Mouse (Mus musculus) embryonic facial prominence, embryonic 13.5 days (tissue): ENCODE measurements around the gene Fam222b. TPM values are rescaled to one million over a fixed set of nuclear protein-coding genes. Genes with fewer than 3 reads are reported as not detected.

Source experiments
- ATAC-seq: fragments of 200-750 bp; cut with Nextera tagmentation; 2 replicates; pipeline ENCODE4 v1.8.0; 2017; ENCODE audit warnings: low read depth; ENCODE audit not compliant: insufficient number of reproducible peaks, insufficient read depth, low FRiP score, low TSS enrichment
- H3K27ac ChIP-seq: fragments of 300-500 bp; sonication (generic); 2 replicates; pipeline ENCODE4 v1.5.1; 2015; ENCODE audit warnings: moderate library complexity, mild to moderate bottlenecking, inconsistent platforms
- H3K27me3 ChIP-seq: fragments of 300-500 bp; sonication (generic); 2 replicates; pipeline ENCODE4 v1.6.1; 2015; ENCODE audit warnings: mild to moderate bottlenecking, inconsistent platforms
- H3K36me3 ChIP-seq: fragments of 300-500 bp; sonication (generic); 2 replicates; pipeline ENCODE4 v1.6.1; 2015; ENCODE audit warnings: mild to moderate bottlenecking, inconsistent platforms
- H3K4me1 ChIP-seq: fragments of 300-500 bp; sonication (generic); 2 replicates; pipeline ENCODE4 v1.6.1; 2015; ENCODE audit warnings: inconsistent platforms
- H3K4me2 ChIP-seq: fragments of 300-500 bp; sonication (generic); 2 replicates; pipeline ENCODE4 v1.6.1; 2015; ENCODE audit warnings: moderate library complexity, mild to moderate bottlenecking, inconsistent platforms
- H3K4me3 ChIP-seq: fragments of 300-500 bp; sonication (generic); 2 replicates; pipeline ENCODE4 v1.5.1; 2015; ENCODE audit warnings: mild to moderate bottlenecking, inconsistent platforms
- H3K9ac ChIP-seq: fragments of 300-500 bp; sonication (generic); 2 replicates; pipeline ENCODE4 v1.6.1; 2015; ENCODE audit warnings: mild to moderate bottlenecking, inconsistent platforms
- H3K9me3 ChIP-seq: fragments of 300-500 bp; sonication (generic); 2 replicates; pipeline ENCODE4 v1.6.1; 2016; ENCODE audit warnings: inconsistent platforms
- WGBS: fragments of 180-500 bp; shearing (Covaris S2); methylation state at CpG from one replicate; pipeline ENCODE4 v1.1.7; 2015; ENCODE audit warnings: mixed read lengths; 5-methylcytosine and 5-hydroxymethylcytosine counted together
- polyA plus RNA-seq: library from polyadenylated mRNA; unstranded; fragments of >200 nt; fragmentation: Nextera tagmentation; extraction: Ambion mirVana; gene quantifications from 2 replicates; pipeline ENCODE4 v1.2.1, GENCODE M21; 2015

The Fam222b gene
- polyA plus RNA-seq, 1 experiment from 2014 or later: 16.9 TPM

DNA sequence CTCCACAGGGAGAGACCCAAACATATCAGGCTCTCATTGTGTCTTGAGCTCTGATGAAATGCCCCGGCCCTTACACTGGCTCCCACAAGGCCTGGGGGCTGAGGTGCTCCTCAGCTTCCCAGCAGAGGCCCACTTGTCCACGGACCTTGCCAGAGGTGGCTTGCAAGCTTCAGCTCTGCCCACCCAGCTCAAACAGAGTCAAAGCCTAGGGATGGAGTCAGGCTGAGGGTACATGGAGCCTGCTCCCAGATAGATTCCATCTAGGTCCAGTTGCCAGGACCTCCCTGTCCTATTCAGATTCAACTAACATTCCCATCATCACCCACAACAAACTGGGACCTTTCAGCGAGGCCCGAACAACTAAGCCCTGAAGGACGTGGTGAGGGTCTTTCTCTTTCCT is 22.5 kb upstream of the Fam222b start:
- WGBS: 79% methylated on average over 5 of the region's 5 CpGs
- H3K4me1 ChIP-seq: no peaks in the 10 kb centered on the region

DNA sequence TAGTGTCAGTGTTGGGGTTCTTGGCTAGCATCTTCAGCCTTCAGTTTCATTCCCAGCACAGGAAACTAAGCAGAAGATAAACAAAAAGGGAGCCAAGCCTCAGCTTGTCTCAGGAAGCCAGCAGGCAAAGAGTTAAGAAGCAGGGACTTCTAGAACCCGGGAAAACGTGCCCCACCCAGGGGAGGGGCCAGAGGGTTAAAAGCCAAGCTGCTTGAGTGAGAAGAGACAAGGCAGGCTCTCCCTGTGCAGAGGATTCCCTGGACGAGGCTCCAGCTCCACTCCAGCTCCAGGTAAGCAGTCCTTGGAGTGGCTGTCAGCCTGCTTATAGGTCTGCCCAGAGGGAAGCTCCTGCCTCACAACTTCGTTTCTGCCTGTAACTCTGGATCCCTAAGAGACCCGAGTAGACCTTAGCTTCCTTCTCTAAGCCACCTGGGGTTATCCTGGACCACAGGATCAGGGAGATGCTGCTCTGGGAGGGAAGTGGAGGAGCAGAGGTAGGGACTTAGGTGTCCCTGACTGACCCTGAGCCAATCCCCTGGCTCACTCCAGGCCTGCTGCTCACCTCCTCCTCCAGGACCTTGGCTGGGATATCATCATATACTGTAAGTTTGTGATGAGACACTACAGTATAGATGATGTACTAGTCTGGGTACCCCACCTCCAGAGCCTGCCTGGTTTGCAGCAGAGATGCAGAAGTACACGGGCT is 21.9 kb upstream of the Fam222b start:
- no peak for ATAC-seq
- no peaks in the 10 kb centered on the region for H3K4me1 ChIP-seq
- no peak overlapping the region for H3K27ac ChIP-seq
- H3K4me2 ChIP-seq: no peak overlapping the region
- 23% methylated on average over 6 of the region's 6 CpGs for WGBS
- no peaks in the 10 kb centered on the region for H3K27me3 ChIP-seq
- no peak overlapping the region for H3K9ac ChIP-seq
- peaks cover 58% of the 10 kb centered on the region for H3K36me3 ChIP-seq
- no peaks in the 10 kb centered on the region for H3K9me3 ChIP-seq
- H3K4me3 ChIP-seq: no peak overlapping the region

More for the DNA sequence above, 22.5 kb upstream of the Fam222b start:
- no peak overlapping the region for H3K4me2 ChIP-seq
- no peak overlapping the region for H3K4me3 ChIP-seq
- H3K9me3 ChIP-seq: no peaks in the 10 kb centered on the region
- no peak overlapping the region for H3K9ac ChIP-seq
- H3K27ac ChIP-seq: no peak overlapping the region
- ATAC-seq: no peak
- peaks cover 52% of the 10 kb centered on the region for H3K36me3 ChIP-seq
- H3K27me3 ChIP-seq: no peaks in the 10 kb centered on the region

DNA sequence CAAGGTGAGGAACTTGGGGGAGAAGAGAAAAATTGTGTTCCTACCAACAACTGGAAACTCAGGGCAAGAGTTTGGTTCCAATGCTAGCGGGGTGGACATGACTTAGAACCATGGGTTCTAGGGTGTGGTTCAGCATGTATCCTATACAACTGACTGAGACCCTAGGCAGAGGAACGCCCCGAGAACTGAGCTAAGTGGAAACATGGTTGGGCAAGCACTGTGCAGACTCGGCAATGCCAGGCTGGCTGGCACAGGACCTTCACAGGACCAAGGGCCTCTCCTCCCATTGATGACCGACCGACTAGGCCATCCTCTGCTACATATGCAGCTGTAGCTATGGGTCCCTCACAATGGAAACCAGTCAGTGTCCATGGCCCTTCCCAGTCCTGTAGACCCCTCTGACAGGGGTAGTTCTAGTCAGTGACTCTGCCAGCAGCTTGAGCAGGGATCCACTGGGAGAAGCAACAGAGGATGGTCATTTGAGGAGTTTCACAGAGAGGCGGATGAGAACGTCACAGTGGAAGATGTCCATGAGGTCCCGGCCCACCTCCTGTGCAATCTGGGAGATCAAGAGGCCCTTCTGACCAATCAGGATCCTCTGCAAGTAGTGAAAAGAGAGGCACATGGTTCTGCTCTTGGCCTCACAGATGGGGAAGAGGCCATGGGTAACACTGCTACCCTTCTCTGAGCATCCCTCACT is 20.7 kb upstream of the Fam222b start:
- Histone ChIP-seq H3K9ac (no peak overlapping the region), H3K27ac (no peak overlapping the region), H3K4me3 (no peak overlapping the region), H3K9me3 (no peaks in the 10 kb centered on the region), H3K4me1 (no peaks in the 10 kb centered on the region), H3K4me2 (no peak overlapping the region), H3K27me3 (no peaks in the 10 kb centered on the region), H3K36me3 (peaks cover 60% of the 10 kb centered on the region)
- WGBS: 96% methylated on average over 9 of the region's 9 CpGs
- ATAC-seq: no peak

DNA sequence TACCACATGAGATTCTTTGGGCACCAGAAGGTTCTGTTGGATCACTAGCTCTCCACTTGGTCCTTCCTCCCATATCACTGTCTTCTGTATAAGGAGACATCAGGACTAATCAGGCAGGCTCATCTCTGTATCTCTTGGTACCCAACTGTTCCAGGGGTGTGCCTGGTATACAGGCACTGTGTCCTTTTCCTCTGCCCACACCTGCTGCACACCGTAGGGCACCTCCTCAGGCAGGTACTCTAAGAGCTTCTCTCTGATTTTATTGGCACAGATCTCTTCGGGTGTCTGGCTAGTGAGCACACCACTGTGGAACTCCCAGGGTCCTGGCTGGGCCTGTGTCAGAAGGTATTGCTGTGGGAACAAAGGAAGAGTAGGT is 20.2 kb upstream of the Fam222b start:
- no peak for ATAC-seq
- no peak overlapping the region for H3K4me3 ChIP-seq
- peaks cover 60% of the 10 kb centered on the region for H3K36me3 ChIP-seq
- H3K27ac ChIP-seq: no peak overlapping the region
- H3K9me3 ChIP-seq: no peaks in the 10 kb centered on the region
- H3K27me3 ChIP-seq: no peaks in the 10 kb centered on the region
- H3K4me2 ChIP-seq: no peak overlapping the region
- no peak overlapping the region for H3K9ac ChIP-seq
- H3K4me1 ChIP-seq: peaks cover 5% of the 10 kb centered on the region
- WGBS: 86% methylated on average over 2 of the region's 2 CpGs

DNA sequence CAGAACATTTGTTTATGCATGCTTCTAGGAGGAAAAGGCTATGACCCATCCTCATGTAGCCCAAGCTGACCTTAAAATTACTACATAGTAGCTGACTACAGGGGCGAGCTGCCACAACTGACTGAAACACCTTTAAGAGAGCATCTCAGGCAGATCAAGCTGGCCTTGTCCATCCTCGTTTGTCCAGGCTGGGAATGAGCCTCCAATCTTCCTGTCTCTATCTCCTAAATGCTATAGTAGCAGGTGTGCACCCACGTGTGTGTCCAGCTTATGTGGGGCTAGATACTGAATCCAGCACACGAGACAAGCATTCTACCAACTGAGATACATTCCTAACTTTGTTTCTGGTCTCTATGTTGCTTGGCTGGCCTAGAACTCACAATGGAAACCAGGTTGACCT is 19.8 kb upstream of the Fam222b start:
- Histone ChIP-seq H3K9ac (no peak overlapping the region), H3K36me3 (peaks cover 60% of the 10 kb centered on the region), H3K4me3 (no peak overlapping the region), H3K27me3 (no peaks in the 10 kb centered on the region), H3K4me1 (peaks cover 9% of the 10 kb centered on the region), H3K4me2 (no peak overlapping the region), H3K27ac (no peak overlapping the region), H3K9me3 (no peaks in the 10 kb centered on the region)
- WGBS: 83% methylated on average over 4 of the region's 4 CpGs
- no peak for ATAC-seq

DNA sequence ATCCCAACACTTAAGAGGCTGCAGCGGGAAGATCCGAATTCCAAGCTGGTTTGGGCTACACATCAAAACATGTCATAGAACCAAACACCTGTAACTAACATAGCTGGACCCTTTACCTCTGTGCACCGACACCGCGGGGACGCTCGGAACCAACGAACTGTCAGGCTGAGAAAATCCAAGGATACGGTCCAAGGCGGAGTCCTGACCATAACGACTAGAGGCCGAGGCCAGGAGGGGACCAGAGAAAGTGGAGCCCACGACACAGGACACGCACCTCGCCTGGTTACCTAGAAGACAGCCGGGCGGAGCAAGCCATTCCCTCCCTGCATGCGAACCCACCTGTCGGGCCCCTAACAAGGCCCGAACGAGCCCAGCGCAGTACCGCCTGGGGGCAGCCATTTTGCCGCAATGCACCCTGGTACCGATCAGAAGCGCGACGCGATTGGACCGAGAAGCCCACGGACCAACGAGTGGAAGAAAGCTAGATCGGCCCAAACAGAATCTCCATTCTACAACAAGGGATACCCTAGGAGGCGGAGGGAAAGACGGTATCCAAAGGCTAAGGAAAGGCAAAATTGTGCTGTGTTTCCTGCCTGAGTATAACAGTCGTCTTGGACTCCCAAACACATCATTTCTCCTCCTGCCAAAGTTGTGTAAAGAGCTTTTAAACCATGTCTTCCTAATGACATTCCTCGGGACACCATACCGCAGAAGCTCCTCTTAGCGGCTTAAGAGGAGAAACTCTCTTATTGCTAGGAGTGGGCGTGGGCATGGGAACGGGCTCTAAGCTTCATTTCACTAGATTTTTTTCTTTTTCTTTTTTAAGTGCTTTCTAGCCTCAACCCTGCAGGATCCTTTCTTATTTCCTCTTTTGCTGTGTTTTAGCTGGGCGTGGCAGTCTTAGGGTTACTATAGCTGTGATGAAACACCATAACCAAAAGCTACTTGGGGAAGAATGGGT is 14.2 kb upstream of the Fam222b start, which contains the start of gene Eral1:
TSS of gene Eral1 (minus strand) at position 423 of the 961 bp plus-strand sequence.
- ATAC-seq: peak; percentile 87
- Histone ChIP-seq H3K27me3 (no peaks in the 10 kb centered on the region; the same call in 1 of the 2 replicates), H3K9ac (peak within 1 kb of the TSS; percentile 88), H3K9me3 (no peaks in the 10 kb centered on the region), H3K4me3 (peak within 1 kb of the TSS; percentile 93), H3K4me1 (peaks cover 13% of the 10 kb centered on the region), H3K27ac (peak within 1 kb of the TSS; percentile 80), H3K4me2 (peak within 1 kb of the TSS; percentile 65), H3K36me3 (peaks cover 24% of the 10 kb centered on the region)
- 1% methylated on average over 42 of the region's 42 CpGs for WGBS

DNA sequence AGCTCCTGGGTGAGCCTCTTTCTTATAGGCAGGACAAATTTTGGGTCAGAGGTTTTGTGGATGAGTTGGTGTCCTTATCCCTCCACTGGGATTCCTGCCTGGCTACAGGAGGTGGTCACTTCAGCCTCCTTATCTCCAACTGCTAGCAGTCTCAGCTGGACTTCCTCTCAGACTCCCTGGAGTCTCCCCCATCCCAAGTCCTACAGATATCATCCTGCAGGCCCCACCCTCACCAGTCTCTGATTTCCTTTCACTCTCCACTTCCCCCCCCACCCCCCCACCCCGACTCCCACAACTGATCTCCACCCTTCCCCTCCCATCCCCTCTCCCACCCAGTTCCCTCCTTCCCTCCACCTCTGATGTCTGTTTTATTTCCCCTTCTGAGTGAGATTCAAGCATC is 10.9 kb upstream of the Fam222b start:
- no peaks in the 10 kb centered on the region for H3K9me3 ChIP-seq
- no peaks in the 10 kb centered on the region; the same call in 1 of the 2 replicates for H3K27me3 ChIP-seq
- whole genome bisulfite sequencing: 36% methylated on average over 1 of the region's 1 CpGs
- no peak overlapping the region for H3K27ac ChIP-seq
- ATAC-seq: no peak
- H3K9ac ChIP-seq: no peak overlapping the region
- no peak overlapping the region for H3K4me3 ChIP-seq
- no peaks in the 10 kb centered on the region for H3K36me3 ChIP-seq
- no peak overlapping the region for H3K4me2 ChIP-seq
- peaks cover 13% of the 10 kb centered on the region for H3K4me1 ChIP-seq

DNA sequence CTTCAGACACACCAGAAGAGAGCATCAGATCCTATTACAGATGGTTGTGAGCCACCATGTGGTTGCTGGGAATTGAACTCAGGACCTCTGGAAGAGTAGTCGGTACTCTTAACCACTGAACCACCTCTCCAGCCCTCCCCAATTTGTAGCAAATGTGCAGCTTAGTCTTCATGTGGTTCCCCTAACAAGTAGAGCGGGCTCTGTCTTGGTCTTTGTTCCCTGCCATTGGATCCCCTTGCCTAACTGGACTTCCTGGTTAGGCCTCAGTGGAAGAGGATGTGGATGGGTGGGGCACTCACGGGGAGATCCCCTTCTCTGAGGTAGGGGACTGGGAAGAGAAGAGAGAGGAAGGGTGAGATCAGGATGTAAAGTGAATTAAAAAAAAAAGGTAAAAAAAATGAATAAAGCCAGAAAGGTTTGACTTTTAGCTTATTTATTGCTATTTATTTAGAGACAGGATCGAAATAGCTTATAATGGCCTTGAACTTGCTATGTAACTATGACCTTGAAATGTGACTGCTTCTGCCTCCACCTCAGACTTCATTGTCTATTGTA is 7.5 kb upstream of the Fam222b start:
- Histone ChIP-seq H3K36me3 (no peaks in the 10 kb centered on the region), H3K27me3 (no peaks in the 10 kb centered on the region; the same call in 1 of the 2 replicates), H3K4me3 (no peak overlapping the region), H3K4me1 (no peaks in the 10 kb centered on the region), H3K27ac (no peak overlapping the region), H3K4me2 (no peak overlapping the region), H3K9me3 (no peaks in the 10 kb centered on the region), H3K9ac (no peak overlapping the region)
- ATAC-seq: no peak
- 68% methylated on average over 4 of the region's 4 CpGs for WGBS

DNA sequence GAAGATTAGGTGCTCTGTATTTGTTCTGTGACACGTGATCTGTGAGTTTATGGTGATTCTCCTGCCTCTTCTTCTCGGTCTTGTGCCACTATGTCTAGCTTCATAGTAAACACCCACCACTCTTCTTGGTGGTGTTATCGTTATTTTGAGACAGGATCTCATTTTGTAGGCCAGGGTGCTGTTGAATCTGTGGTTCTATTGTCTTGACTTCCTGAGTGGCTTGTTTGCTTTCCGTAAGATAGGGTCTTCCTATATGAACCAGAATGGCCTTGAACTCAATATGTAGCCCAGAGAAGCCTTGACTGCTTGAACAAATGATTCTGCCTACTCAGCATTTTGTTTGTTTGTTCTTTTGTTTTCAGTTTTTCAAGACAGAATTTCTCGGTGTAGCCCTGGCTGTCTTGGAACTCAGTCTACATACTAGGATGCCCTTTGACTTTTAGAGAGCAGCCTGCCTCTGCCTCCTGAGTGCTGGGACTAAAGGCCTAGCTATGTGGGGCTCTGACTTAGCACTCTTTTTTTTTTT is 6.6 kb upstream of the Fam222b start:
- no peak for ATAC-seq
- H3K9me3 ChIP-seq: no peaks in the 10 kb centered on the region
- no peaks in the 10 kb centered on the region for H3K36me3 ChIP-seq
- no peaks in the 10 kb centered on the region; the same call in 1 of the 2 replicates for H3K27me3 ChIP-seq
- H3K27ac ChIP-seq: no peak overlapping the region
- H3K4me1 ChIP-seq: no peaks in the 10 kb centered on the region
- no peak overlapping the region for H3K9ac ChIP-seq
- no peak overlapping the region for H3K4me3 ChIP-seq
- 87% methylated on average over 5 of the region's 5 CpGs for whole genome bisulfite sequencing
- no peak overlapping the region for H3K4me2 ChIP-seq

DNA sequence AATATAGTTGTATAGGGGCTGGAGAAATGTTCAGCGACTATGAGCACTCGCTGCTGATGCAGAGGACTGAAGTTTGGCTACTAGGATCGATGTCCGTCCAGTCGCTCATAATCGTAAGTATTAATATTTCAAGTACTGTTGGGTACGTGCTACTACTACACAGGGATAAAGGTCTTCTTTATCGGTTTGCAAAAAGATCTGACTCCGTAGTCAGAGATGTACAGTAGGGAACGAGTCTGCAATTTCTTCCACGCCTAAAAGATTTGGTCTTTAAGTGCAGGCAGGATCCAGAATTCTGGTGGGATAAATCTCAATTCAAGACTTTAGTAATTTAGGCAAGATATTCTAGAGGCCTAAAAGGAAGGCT is 340 bp upstream of the Fam222b start:
- 49% methylated on average over 11 of the region's 11 CpGs for WGBS
- Histone ChIP-seq H3K27me3 (no peaks in the 10 kb centered on the region), H3K9me3 (no peaks in the 10 kb centered on the region), H3K9ac (peak overlapping the region; percentile 88), H3K4me1 (peaks cover 21% of the 10 kb centered on the region), H3K4me2 (peak overlapping the region; percentile 91), H3K4me3 (peak overlapping the region; percentile 85), H3K36me3 (no peaks in the 10 kb centered on the region), H3K27ac (peak overlapping the region; percentile 57)
- no peak for ATAC-seq

DNA sequence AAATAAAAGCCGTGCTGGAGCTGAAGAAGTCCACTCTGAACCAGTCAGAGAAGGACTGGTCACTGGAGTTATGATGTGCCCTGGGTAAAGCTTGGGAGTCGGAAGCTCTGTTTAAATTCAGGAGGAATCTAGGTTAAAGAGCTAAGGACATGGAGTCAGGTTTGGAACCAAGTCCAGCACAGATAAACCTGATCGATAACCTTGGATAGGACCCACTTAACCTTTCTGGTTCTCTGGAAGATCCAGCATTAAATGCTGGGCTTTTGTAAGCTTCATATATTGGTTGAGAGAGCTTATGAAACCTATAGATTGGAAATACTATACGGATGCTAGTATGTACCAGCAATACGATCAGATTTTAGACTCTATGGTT is 670 bp downstream of the Fam222b start:
- WGBS: 15% methylated on average over 5 of the region's 5 CpGs
- no peaks in the 10 kb centered on the region for H3K36me3 ChIP-seq
- no peaks in the 10 kb centered on the region for H3K27me3 ChIP-seq
- no peaks in the 10 kb centered on the region for H3K9me3 ChIP-seq
- peak overlapping the region; percentile 88 for H3K9ac ChIP-seq
- peak overlapping the region; percentile 91 for H3K4me2 ChIP-seq
- H3K27ac ChIP-seq: peak overlapping the region; percentile 57; the same call in 1 of the 2 replicates
- peak overlapping the region; percentile 85 for H3K4me3 ChIP-seq
- no peak for ATAC-seq
- peaks cover 21% of the 10 kb centered on the region for H3K4me1 ChIP-seq
